Mouse (Mus musculus) right cerebral cortex, adult 2 months (tissue): ENCODE measurements around the gene Tet2.

Experiments used
- DNase-seq, 2 experiments: peaks; one replicate each; pipeline ENCODE4 v3.0.0; 2021 to 2022; ENCODE audit warnings: low spot score in 2 of 2

Tet2 gene

DNA sequence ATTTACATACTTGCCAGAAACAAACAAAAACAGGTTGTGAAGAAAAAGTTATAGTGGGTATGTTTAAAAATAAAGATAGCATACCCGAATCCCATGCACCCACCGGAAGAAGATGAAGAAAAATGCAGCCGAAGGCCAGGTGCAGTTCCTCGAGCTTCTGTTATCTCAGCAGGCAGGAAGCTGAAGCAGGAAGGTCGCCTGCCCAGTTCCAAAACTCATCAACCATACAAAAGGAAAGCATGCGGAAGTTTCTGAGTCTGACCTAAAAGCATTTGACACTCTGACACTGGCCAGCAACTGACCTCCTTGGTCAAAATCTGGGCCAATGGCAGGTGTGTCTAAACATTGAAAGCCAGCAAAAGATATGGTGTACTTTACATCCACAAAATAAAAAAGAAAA lies 26.8 kb downstream of the Tet2 start:
- no peak for DNase-seq

DNA sequence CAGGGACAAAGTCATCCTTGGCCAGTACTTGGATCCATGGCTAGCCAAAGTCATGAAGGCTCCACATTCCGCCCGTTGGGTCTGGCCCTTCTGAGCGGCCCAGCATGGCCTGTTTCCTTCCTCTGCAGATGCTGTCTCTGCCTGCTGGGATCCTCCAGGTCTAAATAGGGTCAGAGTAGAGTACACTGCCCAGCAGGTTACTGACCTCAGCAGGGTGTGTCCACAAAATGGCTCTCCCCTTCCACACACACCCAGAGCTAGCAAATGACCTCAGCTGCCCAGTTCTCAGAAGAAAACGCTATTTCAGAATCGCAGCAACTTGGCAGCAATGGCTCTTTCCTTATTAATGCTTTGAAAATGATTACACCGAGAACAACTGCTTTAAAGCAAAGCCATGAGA lies 27.5 kb downstream of the Tet2 start:
- DNase-seq: no peak

DNA sequence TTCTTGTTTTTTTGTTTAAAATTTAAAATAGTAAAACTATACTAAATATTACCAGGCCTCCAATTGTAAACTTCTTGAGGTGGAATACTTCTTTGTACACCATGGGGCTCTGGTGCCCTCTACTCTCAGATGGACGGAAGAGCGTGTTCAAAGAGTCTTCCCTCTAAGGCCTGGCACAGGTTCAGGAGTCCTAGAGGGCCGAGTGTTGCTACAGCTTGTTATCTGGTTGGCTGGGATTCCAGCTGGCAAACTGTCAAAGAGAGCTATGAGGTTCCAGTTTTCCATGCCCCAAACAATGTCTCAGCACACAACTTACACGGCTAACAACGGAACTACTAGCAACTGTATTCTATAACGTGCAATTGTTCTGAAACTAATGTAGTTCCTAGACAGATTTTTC lies 28.8 kb downstream of the Tet2 start:
- no peak for DNase-seq

DNA sequence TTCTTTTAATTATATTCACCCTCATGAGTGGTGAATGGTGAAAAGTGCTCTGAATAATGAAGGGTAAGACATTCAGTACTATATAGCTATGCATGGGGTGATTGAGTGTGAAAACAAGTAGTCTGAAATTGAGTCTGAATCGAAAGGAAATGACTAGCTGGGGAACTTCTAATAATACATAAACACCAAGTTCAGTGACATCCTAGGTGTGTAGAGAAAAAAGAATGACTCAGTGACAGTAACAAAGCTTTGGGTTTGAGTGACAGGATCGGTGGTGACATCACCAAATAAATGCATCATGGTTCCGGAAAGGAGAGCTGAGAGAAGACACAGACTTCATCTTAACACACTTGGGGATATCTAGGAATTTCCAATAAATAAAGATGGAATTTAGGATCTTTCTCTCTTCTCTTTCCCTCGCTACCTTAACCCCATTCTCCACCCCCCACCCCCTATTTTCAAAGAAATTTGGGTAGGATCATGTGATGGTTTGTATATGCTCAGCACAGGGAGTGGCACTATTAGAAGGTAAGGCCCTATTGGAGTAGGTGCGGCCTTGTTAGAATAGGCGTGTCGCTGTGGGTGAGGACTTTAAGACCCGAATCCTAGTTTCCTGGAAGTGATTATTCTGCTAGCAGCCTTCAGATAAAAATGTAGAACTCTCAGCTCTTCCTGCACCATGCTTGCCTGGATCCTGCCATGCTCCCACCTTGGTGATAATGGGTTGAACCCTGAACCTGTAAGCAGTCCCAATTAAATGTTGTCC lies 29.6 kb downstream of the Tet2 start:
- DNase-seq: no peak

DNA sequence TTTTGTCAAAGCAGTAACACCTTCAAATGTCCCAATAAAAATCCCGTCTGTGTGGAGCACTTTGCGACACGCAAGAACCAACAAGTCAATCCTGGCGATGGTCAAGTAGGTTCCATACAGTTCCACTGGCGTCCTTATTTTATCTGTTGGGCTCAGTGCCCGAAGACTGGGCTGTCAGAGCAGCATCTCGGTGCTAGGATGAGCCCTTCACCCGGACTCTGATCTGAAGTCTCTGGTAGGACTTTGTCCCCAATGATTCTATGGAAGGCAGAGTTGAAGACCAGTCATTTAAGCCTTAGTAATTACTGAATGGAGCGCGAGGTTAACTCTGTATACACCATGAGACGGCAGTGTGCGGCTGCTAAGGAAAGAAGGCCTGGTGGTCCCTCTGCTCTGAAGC lies 30.6 kb downstream of the Tet2 start:
- DNase-seq: no peak

DNA sequence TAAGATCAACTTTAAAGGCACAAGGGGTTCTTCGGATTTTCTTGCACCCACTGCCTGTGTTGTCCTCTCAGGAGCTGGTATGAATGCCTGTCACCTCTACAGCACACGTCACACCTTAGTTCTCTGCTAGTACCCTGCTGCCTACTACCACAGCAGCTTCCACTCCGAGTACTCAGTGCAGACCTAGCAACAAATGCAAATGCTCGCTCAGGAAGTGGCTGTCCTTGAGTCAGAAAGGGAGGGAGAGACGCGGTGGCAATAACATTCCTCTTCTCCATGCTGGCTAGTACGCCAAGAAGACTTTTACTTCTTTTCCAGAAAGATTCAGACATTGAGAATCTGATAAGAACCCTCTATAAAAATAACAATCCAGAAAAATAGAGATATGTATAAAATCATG lies 31.5 kb downstream of the Tet2 start:
- no peak for DNase-seq

DNA sequence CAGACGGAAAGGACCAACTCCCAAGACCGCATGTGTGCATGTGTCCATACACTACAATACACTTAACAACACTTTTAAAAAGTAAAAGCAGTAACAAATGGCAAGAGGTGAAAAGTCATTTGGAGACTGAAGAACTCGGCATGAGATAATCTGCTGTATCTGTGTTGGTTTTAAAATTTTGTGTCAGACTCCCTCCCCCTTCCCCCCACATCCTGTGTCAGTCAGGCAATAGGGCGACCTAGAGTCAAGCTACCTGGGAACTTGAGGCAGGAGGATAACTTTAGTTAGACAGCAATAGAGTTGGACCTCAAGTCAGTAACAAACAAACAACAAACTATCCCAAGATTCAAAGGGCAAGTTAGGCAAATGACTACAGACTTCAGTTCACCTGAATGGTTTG lies 34.6 kb downstream of the Tet2 start:
- no peak for DNase-seq

DNA sequence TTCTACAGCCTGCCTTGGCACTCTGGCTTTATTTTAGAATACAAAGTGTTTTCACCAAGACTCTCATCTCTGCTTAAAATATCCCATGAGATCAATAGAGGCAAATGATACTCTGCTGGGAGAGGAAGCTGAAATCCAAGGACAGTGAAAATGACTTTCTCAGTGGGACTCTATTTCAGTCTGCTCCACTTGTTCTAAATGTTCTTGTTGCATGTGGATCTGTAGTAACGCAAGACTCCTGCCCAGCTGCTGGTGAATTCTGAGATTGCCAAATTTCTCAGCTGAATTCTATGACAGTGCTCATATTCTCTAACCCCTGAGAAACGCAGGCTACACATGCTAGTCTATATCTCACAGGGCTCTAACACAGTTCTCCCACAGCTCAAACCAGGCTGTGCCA lies 35.1 kb downstream of the Tet2 start:
- DNase-seq: no peak

DNA sequence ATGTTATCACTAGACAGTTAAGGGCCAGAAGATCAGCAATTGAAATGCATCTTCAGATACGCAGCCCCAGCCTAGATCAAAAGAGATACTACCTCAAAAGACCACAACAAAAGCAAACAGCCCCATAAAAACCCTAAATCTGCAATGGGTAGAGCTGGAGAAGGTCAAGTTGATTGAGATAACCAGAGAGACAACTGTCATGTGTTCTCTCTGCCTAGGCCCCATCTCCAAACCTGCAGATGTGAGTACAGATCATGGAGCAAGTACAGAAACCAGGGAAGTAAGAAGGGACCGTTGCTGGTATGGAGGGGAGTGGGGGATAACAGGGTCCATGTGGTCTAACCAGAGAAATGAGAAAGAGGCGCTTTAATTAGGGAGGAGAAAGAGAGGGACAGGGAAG lies 36.1 kb downstream of the Tet2 start:
- no peak for DNase-seq

DNA sequence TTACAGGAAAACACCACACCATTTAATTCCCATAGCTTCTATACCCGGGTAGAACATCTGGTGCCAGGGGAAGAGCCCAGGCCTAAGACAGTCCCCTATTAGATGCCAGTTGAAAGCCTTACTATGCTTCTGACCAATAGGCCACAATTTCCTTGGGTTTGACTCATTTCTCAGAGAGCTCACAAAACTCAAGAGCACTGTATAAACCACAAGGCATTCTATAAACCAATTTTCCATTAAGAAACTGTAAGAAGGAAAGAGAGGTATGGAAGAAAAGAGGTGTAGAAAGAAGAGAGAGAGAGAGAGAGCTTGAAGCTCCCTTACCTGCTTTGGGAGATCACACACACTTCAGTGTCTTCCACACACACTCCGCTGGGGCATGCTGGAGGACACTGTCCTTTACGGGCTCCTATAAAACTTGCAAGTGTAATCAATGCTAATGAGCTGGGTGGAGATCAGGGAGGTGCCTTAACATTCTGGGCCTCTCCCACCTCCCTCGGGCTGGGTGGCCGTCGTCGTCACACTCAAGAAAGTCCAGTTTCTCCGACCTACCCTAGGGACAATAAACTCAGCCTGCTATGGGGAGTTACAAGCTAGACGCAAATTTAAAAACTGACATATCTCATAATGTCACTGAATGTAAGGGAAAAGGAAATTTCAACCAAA lies 38.5 kb downstream of the Tet2 start:
- no peak for DNase-seq

DNA sequence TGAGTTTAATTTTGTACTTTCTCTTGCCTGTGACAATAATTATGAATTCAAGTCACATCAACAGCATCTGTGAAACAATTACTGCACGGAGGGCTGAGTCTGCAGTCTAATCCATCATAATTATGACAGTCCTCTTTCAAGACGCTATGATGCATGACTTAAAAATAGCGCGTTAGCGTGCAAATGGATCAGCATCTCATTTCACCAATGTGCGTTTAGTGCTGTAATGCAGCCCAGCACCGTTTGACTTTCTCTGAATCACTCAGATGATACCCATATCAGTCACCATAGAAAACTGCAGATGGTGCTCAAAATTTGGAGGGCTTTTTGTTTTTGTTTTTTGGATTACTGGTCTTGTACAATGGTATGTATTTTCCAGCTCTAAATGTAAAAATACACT lies 48.0 kb downstream of the Tet2 start:
- peak; percentile 27 to 46 for DNase-seq

DNA sequence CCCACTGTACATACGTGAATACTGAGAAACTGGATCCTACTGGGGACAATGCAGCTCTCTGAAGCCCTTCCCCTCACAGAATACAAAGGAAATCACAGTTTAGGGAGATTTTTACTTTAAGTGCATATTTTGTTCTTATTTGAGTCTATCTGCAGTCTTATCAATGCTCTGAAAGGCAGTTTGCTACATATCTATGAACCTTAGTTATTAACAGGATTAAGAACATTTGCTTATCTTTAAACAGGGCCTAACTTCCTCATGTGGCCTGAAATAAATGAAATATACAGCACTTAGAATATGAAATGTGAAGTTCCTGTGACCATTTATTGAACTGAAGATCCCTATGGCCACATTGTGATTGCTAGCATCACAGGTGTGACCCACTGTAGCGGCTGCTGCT lies 53.6 kb downstream of the Tet2 start:
- DNase-seq: no peak

DNA sequence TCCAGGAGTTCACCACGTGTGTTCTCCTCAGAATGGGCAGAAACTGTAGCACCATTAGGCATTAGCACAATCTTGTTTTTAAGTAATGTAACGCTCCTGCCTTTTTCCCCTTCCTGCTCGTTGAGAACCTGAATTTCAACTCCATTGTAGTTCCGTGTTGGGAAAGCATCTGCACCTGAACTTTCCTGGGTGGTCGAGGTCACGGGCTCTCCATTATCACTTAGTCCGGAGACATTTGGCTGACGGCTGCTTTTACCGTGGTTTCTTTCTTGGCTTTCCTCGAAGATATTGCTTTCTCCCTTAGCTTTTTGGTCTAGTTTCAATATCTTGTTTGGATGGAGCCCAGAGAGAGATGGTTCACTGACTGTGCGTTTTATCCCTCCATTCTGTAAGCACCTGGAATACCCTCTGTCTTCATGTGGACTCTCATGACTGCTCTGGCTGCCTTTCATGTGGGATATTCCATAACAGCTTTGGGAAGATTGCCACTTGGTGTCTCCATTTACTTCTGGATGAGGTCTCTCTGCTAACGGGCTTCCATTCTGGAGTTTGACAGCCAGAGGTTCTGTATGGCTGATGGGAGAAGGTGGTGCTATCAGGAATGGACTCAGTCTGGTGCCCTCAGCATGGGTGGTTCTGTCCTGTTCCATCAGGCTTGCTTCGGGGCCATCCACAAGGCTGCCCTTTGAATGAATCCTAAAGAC lies 56.8 kb downstream of the Tet2 start:
- DNase-seq: no peak

DNA sequence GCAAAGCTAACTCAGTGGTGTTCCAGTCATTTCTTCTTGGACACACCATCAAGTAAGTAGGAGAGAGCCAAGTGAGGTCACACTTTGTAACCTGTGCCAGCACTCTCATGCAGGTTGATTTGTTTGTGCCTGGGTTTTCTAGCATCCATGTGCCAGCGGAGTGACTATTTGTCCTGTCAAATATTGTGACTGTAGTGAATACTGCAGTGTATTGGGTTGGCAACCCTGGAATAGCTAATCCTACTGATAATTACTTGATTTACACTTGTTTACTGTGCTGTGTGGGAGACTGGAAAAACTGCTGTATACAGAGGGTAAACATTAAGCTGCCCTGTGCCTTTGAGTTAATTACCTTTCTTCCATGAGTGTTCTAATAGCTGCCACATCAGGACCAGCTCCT lies 62.1 kb downstream of the Tet2 start:
- no peak for DNase-seq

DNA sequence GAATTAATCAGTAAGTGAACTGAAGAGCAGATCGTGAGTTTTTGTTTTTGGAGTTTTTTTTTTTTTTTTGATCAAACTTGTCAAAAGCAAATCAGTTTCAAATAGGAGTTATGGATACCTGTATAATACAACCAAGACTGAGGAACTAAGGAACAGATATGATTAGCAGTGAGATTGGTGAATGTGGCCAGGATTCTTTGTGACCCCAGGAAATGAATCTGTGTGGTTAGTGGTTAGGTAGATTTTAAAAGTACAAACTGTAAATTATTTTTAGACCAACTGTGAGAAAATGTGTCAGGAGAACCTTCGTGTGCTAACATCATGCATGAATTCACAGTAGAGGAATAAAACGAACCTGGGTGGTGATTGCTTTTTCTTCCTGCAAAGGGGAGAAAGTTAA lies 66.0 kb downstream of the Tet2 start:
- DNase-seq: no peak

DNA sequence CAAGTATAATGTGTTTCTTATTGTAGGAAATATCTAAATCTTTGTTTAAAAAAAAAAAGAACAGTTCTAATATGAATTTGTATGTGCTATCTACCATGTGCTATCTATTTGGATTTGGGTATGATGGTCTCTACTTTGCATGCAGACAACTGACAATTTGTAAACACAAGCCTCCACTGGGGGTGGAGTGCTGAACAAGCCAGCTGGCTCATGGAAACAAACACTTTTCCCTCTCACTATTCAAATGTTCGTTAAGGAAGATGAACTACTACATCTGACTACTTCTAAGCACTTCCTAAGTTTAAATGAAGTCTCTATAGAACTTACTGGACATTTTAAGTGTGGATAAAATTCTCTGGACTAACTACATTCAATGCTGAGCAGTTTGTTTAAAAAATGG lies 71.2 kb downstream of the Tet2 start:
- DNase-seq: no peak

DNA sequence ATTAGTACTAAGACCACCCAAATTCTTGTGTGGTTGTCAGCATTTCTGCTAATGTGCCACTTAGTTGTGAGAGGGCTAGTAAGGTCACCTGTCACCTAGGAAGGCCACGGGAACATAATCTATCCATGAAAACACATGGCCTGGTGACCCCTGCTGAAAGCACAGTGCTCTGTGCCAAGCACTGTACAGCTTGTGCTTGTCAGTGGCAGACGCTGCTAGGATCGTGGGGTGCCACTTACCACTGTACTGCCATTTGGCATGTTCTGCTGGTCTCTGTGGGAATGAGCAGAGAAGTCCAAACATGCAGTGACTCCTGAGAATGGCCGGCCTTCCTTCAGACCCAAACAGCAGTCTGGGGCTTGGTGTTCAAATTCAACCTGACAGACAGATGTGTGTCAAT lies 73.8 kb downstream of the Tet2 start:
- DNase-seq: no peak

DNA sequence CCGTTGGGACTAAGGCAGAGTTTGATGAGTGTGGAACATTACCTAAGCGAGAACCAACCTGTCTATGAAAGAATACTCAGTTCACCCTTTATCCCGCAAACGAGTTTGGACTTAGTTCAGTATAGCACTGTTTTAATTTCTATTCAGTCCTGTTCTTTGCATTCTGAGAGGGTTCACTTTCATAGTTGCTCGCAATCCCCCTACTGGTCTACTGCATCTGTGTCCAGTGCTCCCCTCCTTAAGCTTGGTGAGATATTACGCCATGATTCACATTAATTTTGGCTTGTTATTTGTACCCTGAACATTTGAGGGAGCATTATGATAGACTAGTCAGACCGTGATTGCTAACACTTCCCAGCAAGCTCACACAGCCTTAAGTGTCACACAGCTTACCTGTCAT lies 76.1 kb downstream of the Tet2 start:
- DNase-seq: no peak

DNA sequence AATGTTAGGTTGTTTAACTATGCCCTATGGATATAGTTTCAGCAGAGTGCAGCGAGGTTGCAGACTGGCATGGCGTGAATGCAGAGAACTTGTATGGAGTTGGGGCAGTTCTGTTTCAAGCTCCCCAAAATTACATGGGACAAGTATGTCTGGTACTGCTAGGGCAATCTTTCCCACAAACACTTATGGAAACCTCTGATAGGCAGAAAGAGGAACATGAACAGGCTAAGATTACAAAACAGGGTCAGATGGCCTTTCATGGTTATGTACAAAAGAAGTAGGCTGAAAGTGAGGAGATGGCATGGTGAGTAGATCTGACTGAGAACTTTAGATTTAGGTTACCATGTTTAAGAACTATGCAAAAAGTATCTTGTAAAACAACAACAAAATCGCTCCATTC lies 81.7 kb downstream of the Tet2 start:
- no peak for DNase-seq

DNA sequence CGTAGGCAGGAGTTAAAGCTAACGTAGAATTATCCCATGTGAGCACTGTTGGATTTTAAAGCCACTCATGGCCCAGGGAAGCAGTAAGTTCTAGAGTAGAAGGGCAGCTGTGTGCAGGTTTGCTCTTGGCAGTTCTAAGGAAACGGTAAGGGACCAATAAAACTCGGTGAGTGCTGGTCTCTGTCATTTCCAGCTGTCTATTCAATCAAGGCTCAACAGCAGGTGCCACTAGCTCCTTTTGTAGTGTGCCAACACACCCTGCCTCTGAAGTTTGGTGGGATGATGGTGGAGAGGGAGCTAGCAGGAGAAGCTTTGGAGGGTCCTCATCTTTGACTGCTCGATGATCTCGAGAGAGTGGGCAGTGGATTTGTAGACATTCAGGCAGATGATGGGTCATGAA lies 82.5 kb downstream of the Tet2 start:
- DNase-seq: no peak

DNA sequence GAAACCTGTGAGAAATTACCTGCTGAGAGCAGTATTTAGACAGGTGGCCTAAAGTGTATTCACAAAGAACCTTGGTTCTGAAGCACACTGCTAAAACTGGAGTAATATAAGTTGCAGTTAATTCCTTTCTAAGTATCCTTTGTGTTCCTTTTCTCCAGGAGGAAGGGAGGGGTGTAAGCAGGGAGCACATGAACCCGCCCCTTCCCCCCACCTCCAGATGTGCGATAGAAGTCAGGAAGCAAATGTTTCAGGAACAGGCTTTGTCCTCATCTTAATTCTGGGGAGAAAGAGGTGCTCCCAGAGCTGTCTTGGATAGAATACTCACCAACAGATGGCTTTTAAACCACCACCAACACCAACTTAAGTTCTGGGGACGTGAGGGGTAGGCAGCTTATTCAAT lies 82.9 kb downstream of the Tet2 start:
- no peak for DNase-seq

DNA sequence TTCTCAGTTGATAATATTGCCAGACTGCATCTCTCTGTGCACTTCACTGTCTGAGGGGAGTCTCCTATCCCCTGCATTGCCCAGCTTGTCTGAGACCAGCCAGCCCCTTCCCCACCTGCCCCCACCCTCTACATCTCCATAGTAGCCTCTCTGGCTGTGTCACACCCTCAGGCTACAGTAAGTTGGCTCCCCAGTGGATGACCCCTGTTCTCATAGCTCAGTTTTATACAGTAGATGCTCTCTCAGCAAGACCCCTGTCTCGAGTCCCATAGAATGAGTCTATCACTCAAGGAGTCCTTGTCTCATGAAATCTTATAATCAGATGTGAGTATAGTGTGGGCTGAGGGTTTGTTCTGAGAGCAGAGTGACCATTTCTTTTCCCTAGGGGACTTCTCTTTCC lies 85.8 kb downstream of the Tet2 start:
- DNase-seq: no peak

DNA sequence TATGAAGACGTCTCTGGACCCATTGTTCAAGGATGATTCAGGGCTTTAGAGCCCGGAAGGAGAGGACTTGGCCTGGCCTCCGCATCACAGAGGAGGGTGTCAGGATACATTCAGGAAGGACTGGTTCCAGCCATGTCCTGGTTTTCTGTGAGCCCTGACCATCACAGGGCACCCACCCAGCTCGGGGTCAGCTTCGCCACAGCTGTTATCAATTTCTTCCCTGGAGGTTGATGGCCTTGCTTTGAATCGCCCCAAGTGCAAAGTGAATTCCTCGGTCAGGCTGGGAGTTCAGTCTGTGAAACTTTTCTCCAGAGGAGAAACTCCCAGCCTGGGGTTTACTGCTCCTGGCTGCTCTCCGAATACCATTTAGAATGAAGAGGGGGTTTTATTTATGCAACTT lies 91.0 kb downstream of the Tet2 start:
- no peak for DNase-seq
